ENCODE assay signal across 7 mouse cellular contexts in genomic region chr11:74649095-74649646, GRCm38 (mm10). TPM values are rescaled to one million over a fixed set of nuclear protein-coding genes. Genes with fewer than 3 reads are reported as not detected.
DNase-seq lines count a peak whose midpoint lies in the region; ATAC-seq lines count a peak whose summit lies in the region.

Gene Cluh, plus strand, starts transcription at chr11:74649495.

- peak; percentile 86 for ATAC-seq in intestine, embryonic 16.5 days
- ATAC-seq in midbrain, embryonic 11.5 days (ENCODE audit: low FRiP score) = peak; percentile 93

- no peaks in the 10 kb centered on the region for H3K9me3 ChIP-seq in intestine, embryonic 16.5 days (ENCODE audit: control insufficient read depth, low read length)
- H3K9me3 ChIP-seq in midbrain, embryonic 11.5 days (ENCODE audit: control insufficient read depth, low read length) = no peaks in the 10 kb centered on the region

- H3K4me1 ChIP-seq in intestine, embryonic 16.5 days (ENCODE audit: control insufficient read depth, insufficient read depth, low read length) = peaks cover 35% of the 10 kb centered on the region
- peaks cover 26% of the 10 kb centered on the region for H3K4me1 ChIP-seq in midbrain, embryonic 11.5 days (ENCODE audit: control insufficient read depth, insufficient read depth, low read length)

- under 1% methylated on average over 57 of the region's 58 CpGs for WGBS in intestine, embryonic 16.5 days
- WGBS in midbrain, embryonic 11.5 days = under 1% methylated on average over 58 of the region's 58 CpGs

- H3K4me2 ChIP-seq in intestine, embryonic 16.5 days (ENCODE audit: low read depth, low read length) = peak within 1 kb of the TSS; percentile 81
- H3K4me2 ChIP-seq in midbrain, embryonic 11.5 days = peak within 1 kb of the TSS; percentile 98

- peak within 1 kb of the TSS; percentile 93 for H3K27ac ChIP-seq in intestine, embryonic 16.5 days (ENCODE audit: low read length)
- peak within 1 kb of the TSS; percentile 67 for H3K27ac ChIP-seq in midbrain, embryonic 11.5 days (ENCODE audit: low read depth, low read length)

- intact Hi-C loops in left cerebral cortex, postnatal 36 days (cut with DNase I) = no loop called here

- peak; percentile 98 for DNase-seq in adrenal gland, adult 8-10 months
- peak; percentile 96 for DNase-seq in embryo, embryonic 9.5 days (ENCODE audit: extremely low spot score)
- DNase-seq in gastrocnemius, postnatal 4 days (ENCODE audit: low spot score in 2 of 2) = peak; percentile 97 to 98
- peak; percentile 99 to 100 for DNase-seq in left cerebral cortex, postnatal 36 days (ENCODE audit: low spot score in 2 of 2)
- DNase-seq in midbrain, embryonic 11.5 days (ENCODE audit: low spot score, missing footprints) = peak; percentile 99
- peak; percentile 98 for DNase-seq in skeletal muscle tissue, adult 2 months (ENCODE audit: low read depth, low spot score)

- peak within 1 kb of the TSS; percentile 91 for H3K9ac ChIP-seq in intestine, embryonic 16.5 days (ENCODE audit: low read depth, low read length)
- H3K9ac ChIP-seq in midbrain, embryonic 11.5 days (ENCODE audit: low read length) = peak within 1 kb of the TSS; percentile 86

- no peaks in the 10 kb centered on the region for H3K27me3 ChIP-seq in intestine, embryonic 16.5 days (replicated peaks; ENCODE audit: control insufficient read depth, insufficient read depth, low read length)
- no peaks in the 10 kb centered on the region for H3K27me3 ChIP-seq in midbrain, embryonic 11.5 days (ENCODE audit: control insufficient read depth, insufficient read depth, low read length)

- H3K4me3 ChIP-seq in intestine, embryonic 16.5 days (ENCODE audit: low read length) = peak within 1 kb of the TSS; percentile 96
- peak within 1 kb of the TSS; percentile 92 for H3K4me3 ChIP-seq in midbrain, embryonic 11.5 days (ENCODE audit: low read depth, low read length)

- no peaks in the 10 kb centered on the region for H3K36me3 ChIP-seq in intestine, embryonic 16.5 days (ENCODE audit: control insufficient read depth, insufficient read depth, low read length)
- H3K36me3 ChIP-seq in midbrain, embryonic 11.5 days (ENCODE audit: control insufficient read depth, insufficient read depth, low read length) = no peaks in the 10 kb centered on the region

RNA-seq across cellular contexts. Expression of gene Cluh, which starts in this region (rescaled TPM):
- 100 to 1,000 TPM; 198 to 241 (median 220) TPM for total RNA-seq in adrenal gland, adult 8-10 months (2022)
- total RNA-seq in gastrocnemius, postnatal 4 days (2021) = 100 to 1,000 TPM in 1 of 2 experiments, 10 to 100 TPM in 1; 95.9 to 101 TPM
- 57.0 and 66.0 TPM in 2 replicates for polyA plus RNA-seq in intestine, embryonic 16.5 days (2015; fragmentation: Nextera tagmentation; extraction: Ambion mirVana)
- 10 to 100 TPM; 64.4 to 64.7 TPM for total RNA-seq in left cerebral cortex, postnatal 36 days (2021)
- 9.2 and 10.8 TPM in 2 replicates for polyA plus RNA-seq in midbrain, embryonic 11.5 days (2014; fragmentation: Nextera tagmentation; extraction: Ambion mirVana)

Comparison
In these comparisons a context has a peak if more than half of its experiments do, and no peak if none do; other contexts are left out.
1. Peak in every context shown above with its lines: DNase-seq, ATAC-seq, H3K4me3 ChIP-seq and H3K27ac ChIP-seq.